Mouse (Mus musculus) MEL (cell line): ENCODE measurements around the gene Pnpla2. TPM values are rescaled to one million over a fixed set of nuclear protein-coding genes. Genes with fewer than 3 reads are reported as not detected.
A peak's percentile ranks its signal among the peaks of the same experiment; 100 is the strongest.

Experiments used
- DNase-seq: peaks from one replicate; pipeline ENCODE4 v3.0.0; 2011; ENCODE audit warnings: low read depth, low spot score
- H3K27ac ChIP-seq: 2 replicates; pipeline ENCODE4 v1.5.1; 2012; ENCODE audit warnings: low read depth, mild to moderate bottlenecking, control low read depth, low read length, moderate library complexity; ENCODE audit not compliant: control insufficient read depth
- H3K27me3 ChIP-seq, 2 experiments: fragments of 150-350 bp in 1 of 2; sonication (generic) in 1 of 2; 2 replicates each; pipeline ENCODE4 v1.6.1; 2012; ENCODE audit warnings: low read length in 2 of 2, mild to moderate bottlenecking in 2 of 2, improper control_type of control experiment in 1 of 2, moderate library complexity in 1 of 2; ENCODE audit not compliant: insufficient read depth in 2 of 2, control insufficient read depth in 1 of 2
- H3K36me3 ChIP-seq, 2 experiments: 2 replicates each; pipeline ENCODE4 v1.6.1; 2012 to 2014; ENCODE audit warnings: low read length in 2 of 2, improper control_type of control experiment in 1 of 2, inconsistent platforms in 1 of 2, mild to moderate bottlenecking in 1 of 2; ENCODE audit not compliant: insufficient read depth in 2 of 2, control insufficient read depth in 1 of 2
- H3K4me1 ChIP-seq, 2 experiments: fragments of 150-350 bp in 1 of 2; sonication (generic) in 1 of 2; 2 replicates each; pipeline ENCODE4 v1.6.1; 2012; ENCODE audit warnings: low read length in 2 of 2, improper control_type of control experiment in 1 of 2, mild to moderate bottlenecking in 1 of 2; ENCODE audit not compliant: insufficient read depth in 2 of 2, control insufficient read depth in 1 of 2
- H3K4me3 ChIP-seq, 2 experiments: fragments of 150-350 bp in 1 of 2; sonication (generic) in 1 of 2; 2 replicates each; pipeline ENCODE4 v1.5.1; 2012; ENCODE audit warnings: low read depth in 2 of 2, low read length in 2 of 2, mild to moderate bottlenecking in 2 of 2, moderate library complexity in 2 of 2, control low read depth in 1 of 2, improper control_type of control experiment in 1 of 2; ENCODE audit not compliant: control insufficient read depth in 1 of 2, insufficient read depth in 1 of 2
- H3K79me2 ChIP-seq: 2 replicates; pipeline ENCODE4 v1.6.1; 2012; ENCODE audit warnings: mild to moderate bottlenecking, low read length, moderate library complexity; ENCODE audit not compliant: control insufficient read depth, poor library complexity, insufficient read depth
- H3K9ac ChIP-seq: 2 replicates; pipeline ENCODE4 v1.6.1; 2012; ENCODE audit warnings: low read depth, mild to moderate bottlenecking, control low read depth, low read length, moderate library complexity; ENCODE audit not compliant: control insufficient read depth, poor library complexity, severe bottlenecking
- H3K9me3 ChIP-seq: fragments of 150-350 bp; sonication (generic); replicated peaks from 2 replicates; pipeline ENCODE4 v1.6.1; 2012; ENCODE audit warnings: mild to moderate bottlenecking, low read length, improper control_type of control experiment, moderate library complexity; ENCODE audit not compliant: insufficient read depth
- CHD2 ChIP-seq: IDR thresholded peaks from 2 replicates; pipeline ENCODE4 v1.6.1; 2011; ENCODE audit warnings: low read length, improper control_type of control experiment
- ELF1 ChIP-seq: IDR thresholded peaks from 2 replicates; pipeline ENCODE4 v1.6.1; 2014; ENCODE audit warnings: low read depth, mild to moderate bottlenecking, inconsistent platforms, low read length, improper control_type of control experiment, moderate library complexity
- HCFC1 ChIP-seq: IDR thresholded peaks from 2 replicates; pipeline ENCODE4 v1.6.1; 2012; ENCODE audit warnings: low read depth, mild to moderate bottlenecking, inconsistent platforms, low read length, improper control_type of control experiment, moderate library complexity
- JUND ChIP-seq: IDR thresholded peaks from 2 replicates; pipeline ENCODE4 v1.6.1; 2011; ENCODE audit warnings: low read depth, mild to moderate bottlenecking, improper control_type of control experiment, low read length
- KAT2A ChIP-seq: conservative IDR thresholded peaks from 2 replicates; pipeline ENCODE4 v1.6.1; 2012; ENCODE audit warnings: low read depth, low read length, improper control_type of control experiment, inconsistent platforms
- MAFK ChIP-seq: IDR thresholded peaks from 2 replicates; pipeline ENCODE4 v1.6.1; 2011; ENCODE audit warnings: low read depth, mild to moderate bottlenecking, low read length, improper control_type of control experiment, borderline replicate concordance
- MEF2A ChIP-seq: IDR thresholded peaks from 2 replicates; pipeline ENCODE4 v1.6.1; 2014; ENCODE audit warnings: low read depth, mild to moderate bottlenecking, inconsistent platforms, low read length, improper control_type of control experiment; ENCODE audit not compliant: poor library complexity, insufficient replicate concordance, severe bottlenecking; ENCODE audit errors: extremely low read depth
- MXI1 ChIP-seq: IDR thresholded peaks from 2 replicates; pipeline ENCODE4 v1.6.1; 2011; ENCODE audit warnings: mild to moderate bottlenecking, low read depth, low read length, improper control_type of control experiment
- MYB ChIP-seq: IDR thresholded peaks from 2 replicates; pipeline ENCODE4 v1.6.1; 2011; ENCODE audit warnings: mild to moderate bottlenecking, low read depth, low read length, improper control_type of control experiment
- NELFE ChIP-seq: IDR thresholded peaks from 2 replicates; pipeline ENCODE4 v1.6.1; 2011; ENCODE audit warnings: low read depth, low read length, improper control_type of control experiment
- POLR2AphosphoS2 ChIP-seq: IDR thresholded peaks from 2 replicates; pipeline ENCODE4 v1.6.1; 2011; ENCODE audit warnings: low read length, improper control_type of control experiment
- POLR2AphosphoS5 ChIP-seq: IDR thresholded peaks from 2 replicates; pipeline ENCODE4 v1.6.1; 2012; ENCODE audit warnings: low read depth, borderline replicate concordance, mild to moderate bottlenecking, inconsistent platforms, low read length, moderate library complexity, mixed read lengths
- RAD21 ChIP-seq: IDR thresholded peaks from 2 replicates; pipeline ENCODE4 v1.6.1; 2011; ENCODE audit warnings: mild to moderate bottlenecking, low read depth, low read length, improper control_type of control experiment
- RCOR1 ChIP-seq: IDR thresholded peaks from 2 replicates; pipeline ENCODE4 v1.6.1; 2012; ENCODE audit warnings: low read depth, mild to moderate bottlenecking, inconsistent platforms, low read length, improper control_type of control experiment
- SMC3 ChIP-seq: IDR thresholded peaks from 2 replicates; pipeline ENCODE4 v1.6.1; 2011; ENCODE audit warnings: low read depth, low read length, improper control_type of control experiment
- TAL1 ChIP-seq: IDR thresholded peaks from 2 replicates; pipeline ENCODE4 v1.6.1; 2012; ENCODE audit warnings: mild to moderate bottlenecking, inconsistent platforms, low read length, moderate library complexity, mixed read lengths
- USF1 ChIP-seq: IDR thresholded peaks from 2 replicates; pipeline ENCODE4 v1.6.1; 2014; ENCODE audit warnings: low read depth, mild to moderate bottlenecking, inconsistent platforms, low read length, improper control_type of control experiment, moderate library complexity
- ZKSCAN1 ChIP-seq: IDR thresholded peaks from 2 replicates; pipeline ENCODE4 v1.6.1; 2012; ENCODE audit warnings: low read depth, mild to moderate bottlenecking, inconsistent platforms, low read length, improper control_type of control experiment, moderate library complexity
- polyA plus RNA-seq, 2 experiments: library from polyadenylated mRNA; stranded (reverse) in 1 of 2; unstranded in 1 of 2; fragments of >175 nt in 1 of 2; fragments of >200 nt in 1 of 2; gene quantifications; 2 replicates each; pipeline versions ENCODE4 v1.2.1 to v1.2.4; 2012; ENCODE audit warnings: low replicate concordance in 2 of 2, low read depth in 1 of 2; ENCODE audit not compliant: insufficient read length in 2 of 2, insufficient read depth in 1 of 2, missing spikeins in 1 of 2
- total RNA-seq: library from RNA; depleted of rRNA; stranded (reverse); fragments of 300-350 nt; gene quantifications from 2 replicates; pipeline ENCODE4 v1.2.3, GENCODE M21; 2012

Pnpla2 gene
- total and polyA plus RNA-seq, 3 experiments: 8.3 to 38.6 TPM; not detected in 1

GRCm38 (mm10) chr7:141463824-141464602 is 9.0 kb downstream of the Pnpla2 start:
- Histone ChIP-seq H3K27me3 (no peaks in the 10 kb centered on the region), H3K36me3 (peaks cover 0 to 3% of the 10 kb centered on the region in 2 experiments; a peak in 2 of 4 replicates), H3K9ac (no peak overlapping the region), H3K27ac (no peak overlapping the region), H3K9me3 (no peaks in the 10 kb centered on the region), H3K4me1 (peaks cover 5 to 20% of the 10 kb centered on the region in 2 experiments), H3K79me2 (peaks cover 1% of the 10 kb centered on the region; the same call in 1 of the 2 replicates), H3K4me3 (no peak overlapping the region; a peak in 1 of 4 replicates)
- no peak for DNase-seq
- no peak for TF ChIP-seq POLR2AphosphoS5

- peaks cover 6% of the 10 kb centered on the region for H3K79me2 ChIP-seq
- no peak for TF ChIP-seq KAT2A
- TF ChIP-seq HCFC1: no peak
- no peak for TF ChIP-seq POLR2AphosphoS5
- TF ChIP-seq MXI1: no peak
- no peak for TF ChIP-seq ZKSCAN1
- TF ChIP-seq MEF2A: no peak
- no peak for TF ChIP-seq USF1
- no peak for TF ChIP-seq NELFE
- TF ChIP-seq RCOR1: no peak
- TF ChIP-seq TAL1: no peak
- no peak for TF ChIP-seq MAFK
- TF ChIP-seq CHD2: no peak
- no peak for TF ChIP-seq RAD21
- no peak for TF ChIP-seq ELF1
- TF ChIP-seq JUND: no peak
- TF ChIP-seq SMC3: no peak
- no peak for TF ChIP-seq MYB
- no peak for TF ChIP-seq POLR2AphosphoS2
- H3K9ac ChIP-seq: peak overlapping the region; percentile 45
- no peak overlapping the region for H3K27ac ChIP-seq
- H3K4me1 ChIP-seq: peaks cover 5 to 25% of the 10 kb centered on the region in 2 experiments
- H3K36me3 ChIP-seq: peaks cover 0 to 8% of the 10 kb centered on the region in 2 experiments; a peak in 2 of 4 replicates
- peak; percentile 45 for DNase-seq
- H3K27me3 ChIP-seq: no peaks in the 10 kb centered on the region
- H3K9me3 ChIP-seq: no peaks in the 10 kb centered on the region
- peak overlapping the region; percentile 25 to 29; a peak in 2 of 4 replicates for H3K4me3 ChIP-seq
Observed at GRCm38 (mm10) chr7:141464603-141465201, 9.7 kb downstream of the Pnpla2 start.
